Mouse (Mus musculus) heart, adult 9 months (tissue): ENCODE measurements at regions not wholly inside any gene's neighbourhood (a gene's known extent, or its start where the extent isn't known, plus 50 kb on each side); places are given as distances from the start of the nearest gene placed in this dataset.
A peak's percentile ranks its signal among the peaks of the same experiment; 100 is the strongest.

Experiments used
- DNase-seq, 2 experiments: peaks; one replicate each; pipeline ENCODE4 v3.0.0; 2022; ENCODE audit warnings: low spot score in 2 of 2

DNA sequence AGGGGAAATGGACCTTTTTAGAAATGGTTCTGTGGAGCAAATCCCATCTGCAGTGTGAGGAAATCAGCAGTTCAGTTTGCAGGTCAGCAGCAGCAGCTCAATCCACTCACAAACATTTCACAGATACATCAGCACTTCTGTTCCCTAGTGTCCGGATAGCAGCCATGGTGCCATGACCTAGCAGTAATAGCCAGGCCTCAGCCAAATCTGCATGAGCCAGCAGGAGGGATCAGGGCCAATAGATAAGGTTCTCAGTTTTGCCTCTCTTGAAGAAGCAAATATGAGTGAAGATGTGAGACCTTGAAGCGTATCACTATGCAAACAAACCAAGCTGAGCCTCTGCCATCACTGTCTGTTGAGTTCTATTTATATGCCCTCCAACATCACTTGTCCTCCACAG, 380.7 kb upstream of the Chrm3 start:
- peak; percentile 46 to 63 for DNase-seq

DNA sequence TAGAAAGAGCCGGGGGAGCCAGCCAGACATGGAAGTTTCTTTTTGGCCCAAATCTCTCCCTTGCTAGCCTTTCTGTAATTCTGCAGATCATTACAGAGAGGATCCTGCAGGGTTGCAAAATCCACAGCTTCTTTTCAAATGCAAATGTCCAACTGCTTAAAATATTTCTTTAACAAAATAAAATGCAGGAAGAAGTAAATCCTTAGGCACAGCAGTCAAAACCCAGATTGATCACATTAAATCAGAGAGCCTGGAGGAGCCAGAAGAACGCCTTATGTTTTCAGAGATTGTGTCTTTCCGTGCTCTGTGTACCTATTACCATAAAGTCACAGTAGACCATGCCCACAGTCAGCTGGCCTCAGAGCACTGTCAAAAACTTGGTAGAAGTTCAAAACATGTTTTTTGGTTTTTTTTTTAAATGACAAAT, 365.1 kb upstream of the Chrm3 start:
- DNase-seq = no peak

DNA sequence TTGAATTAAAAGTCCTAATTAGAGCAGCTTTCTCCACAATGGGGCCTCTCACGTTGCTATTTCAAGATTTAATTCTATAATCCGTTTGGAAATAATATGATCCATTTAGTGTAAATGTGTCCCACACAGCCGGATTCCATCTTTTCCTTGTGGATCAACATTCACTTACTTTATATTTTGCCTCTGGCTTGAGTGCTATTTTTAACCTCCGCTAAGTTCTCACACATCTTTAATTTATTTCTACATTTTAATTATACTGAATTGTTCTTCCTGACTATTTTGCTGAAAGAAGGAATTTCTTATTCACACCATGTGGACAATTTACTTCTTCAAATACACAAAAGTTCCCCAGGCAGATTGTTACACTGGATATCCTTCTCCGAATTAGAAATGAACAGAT, 364.7 kb upstream of the Chrm3 start:
- DNase-seq = no peak

DNA sequence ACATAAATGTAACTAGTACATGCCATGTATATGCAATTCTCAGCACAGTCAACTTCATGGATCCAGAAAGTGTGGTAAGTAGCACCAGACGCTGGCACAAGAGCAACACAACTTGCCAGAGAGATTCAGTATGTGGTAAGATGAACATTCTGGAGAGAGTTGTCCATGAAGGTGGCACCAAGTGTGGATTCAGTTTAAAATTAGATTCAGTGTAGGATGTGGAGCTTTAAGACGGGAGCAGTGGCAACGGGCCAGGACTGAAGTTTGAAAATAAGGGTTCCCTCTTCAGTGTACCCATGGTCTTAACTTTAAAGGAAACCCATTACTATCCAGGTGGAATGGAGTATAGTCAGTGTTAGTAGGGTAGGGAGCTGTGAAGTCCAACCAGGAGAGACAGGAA, 360.0 kb upstream of the Chrm3 start:
- no peak for DNase-seq

DNA sequence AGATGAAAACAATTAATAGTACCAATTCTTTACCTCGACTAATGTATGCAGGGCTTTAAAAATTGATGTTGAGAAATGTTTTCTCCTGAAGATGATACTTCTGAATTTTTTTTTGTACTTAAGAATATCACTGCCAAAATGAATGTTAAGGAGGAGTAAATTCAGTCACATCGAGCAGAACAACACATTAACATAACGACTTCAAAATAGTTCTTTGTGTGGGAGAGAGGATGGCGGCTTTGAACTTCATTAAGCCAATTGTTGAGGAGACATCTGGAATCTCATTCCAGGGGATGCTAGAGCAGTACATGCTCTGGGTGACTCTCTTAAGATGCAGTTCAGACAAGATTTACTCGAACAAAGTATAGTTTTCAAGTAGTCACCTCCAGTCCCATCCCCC, 350.8 kb upstream of the Chrm3 start:
- DNase-seq = no peak

DNA sequence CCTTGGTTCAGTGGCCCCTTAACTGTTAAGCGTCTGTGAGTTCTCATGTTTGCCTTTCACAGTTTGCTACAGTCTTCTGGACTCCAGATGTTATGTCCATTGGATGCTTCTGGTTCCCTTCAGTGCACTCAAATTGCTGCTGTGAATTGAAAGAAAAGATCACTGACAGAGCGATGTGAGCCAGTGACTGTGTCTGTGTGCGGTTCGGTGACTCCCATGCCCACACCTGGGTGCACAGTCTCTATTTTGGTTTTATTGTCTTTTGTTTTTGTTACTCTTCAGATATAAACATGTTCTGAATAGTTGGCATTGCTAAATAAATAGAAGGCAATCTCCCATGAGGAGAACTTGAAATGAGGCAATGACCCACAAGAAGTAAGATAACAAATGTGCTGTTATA, 350.3 kb upstream of the Chrm3 start:
- no peak for DNase-seq

DNA sequence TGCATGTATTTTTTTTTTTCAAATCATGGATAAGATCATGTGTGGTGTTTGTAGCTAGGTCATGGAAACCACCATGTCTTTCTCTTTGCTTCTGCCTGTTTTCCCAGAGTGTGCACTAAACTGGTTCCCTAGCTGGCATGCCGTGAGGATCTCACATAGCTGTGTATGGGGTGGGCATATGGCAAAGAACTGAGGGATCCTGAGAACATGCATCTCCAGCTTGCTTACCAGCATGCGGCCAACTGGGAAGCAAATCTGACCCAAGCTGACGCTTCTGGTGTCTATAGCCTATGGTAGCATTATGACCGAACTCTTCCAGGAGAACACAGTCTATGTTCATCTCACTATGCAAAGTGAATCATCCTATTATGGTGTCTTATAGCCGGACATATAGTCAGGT, 336.5 kb upstream of the Chrm3 start:
- no peak for DNase-seq

DNA sequence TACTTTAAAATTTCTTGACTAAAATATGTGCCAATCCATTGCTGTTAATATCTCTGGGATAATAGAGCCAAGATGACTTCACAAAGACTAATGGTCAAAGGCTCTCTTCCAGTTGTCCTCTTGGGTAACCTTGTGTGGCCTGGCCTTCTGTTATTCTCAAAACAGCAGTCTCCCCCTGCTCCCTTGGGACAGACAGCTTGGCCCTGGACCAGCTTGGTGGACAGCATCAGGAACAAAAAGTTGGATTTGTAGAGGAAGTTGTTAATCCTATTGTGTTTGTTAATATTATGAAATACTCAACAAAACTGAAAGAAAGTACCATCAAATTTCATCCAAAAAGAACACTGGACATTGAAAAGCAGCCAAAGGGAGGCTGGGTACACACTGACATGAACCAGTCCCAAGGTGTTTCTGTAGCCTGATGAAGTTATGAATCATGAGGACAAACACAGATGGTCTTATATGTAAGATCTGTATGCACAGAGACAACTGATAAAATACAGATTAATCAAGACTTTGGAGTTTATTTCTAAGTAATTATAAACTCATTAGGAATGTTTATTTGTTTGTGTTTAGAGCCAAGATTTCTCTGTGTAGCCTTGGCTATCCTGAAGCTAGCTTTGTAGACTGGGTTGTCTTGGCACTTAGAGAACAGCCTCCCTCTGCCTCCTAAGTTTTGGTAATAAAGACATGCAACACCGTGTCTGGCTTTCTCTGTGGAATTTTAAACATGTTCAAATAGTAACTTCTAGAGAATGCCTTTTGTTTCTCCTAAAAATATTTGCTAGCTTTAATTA, 335.7 kb upstream of the Chrm3 start:
- peak; percentile 79 to 89 for DNase-seq

DNA sequence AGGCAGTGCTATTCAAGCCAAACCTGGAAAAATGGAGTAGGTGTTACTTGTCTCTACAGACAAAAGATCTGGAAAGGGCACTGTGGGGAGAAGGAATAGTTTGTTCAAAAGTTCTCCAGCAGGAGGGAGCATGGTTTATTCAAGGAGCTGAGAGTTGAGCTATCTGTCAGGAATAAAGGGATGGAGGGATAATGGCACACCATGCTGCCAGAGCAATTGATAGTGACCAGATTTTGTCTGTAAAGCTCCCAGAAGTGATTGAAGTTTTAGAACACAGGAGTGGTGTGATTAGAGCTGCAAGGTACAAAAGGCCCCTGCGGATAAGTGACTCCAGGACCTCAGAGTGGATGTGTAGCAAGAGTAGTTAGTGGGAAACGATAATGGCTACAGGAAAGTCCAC, 330.7 kb upstream of the Chrm3 start:
- no peak for DNase-seq

DNA sequence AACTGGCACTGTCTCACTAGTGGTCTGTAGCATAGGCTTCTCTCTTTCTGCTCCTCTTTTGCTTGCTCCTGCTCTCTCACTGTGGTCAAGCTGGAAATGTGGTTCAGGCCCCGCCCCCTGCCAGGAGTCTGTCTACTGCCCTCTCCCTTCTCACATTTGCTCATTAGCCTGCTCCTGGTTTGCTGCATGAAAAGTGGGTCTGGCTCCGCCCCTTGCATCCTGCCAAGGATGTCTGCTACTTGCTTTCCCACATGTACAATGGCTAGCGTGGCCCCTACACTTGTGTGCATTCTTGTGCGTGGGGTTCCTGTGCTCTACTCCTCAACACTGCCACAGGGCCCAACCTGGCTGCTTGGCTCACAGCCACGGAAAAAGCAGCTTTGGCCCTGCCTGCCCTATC, 326.7 kb upstream of the Chrm3 start:
- DNase-seq = no peak

DNA sequence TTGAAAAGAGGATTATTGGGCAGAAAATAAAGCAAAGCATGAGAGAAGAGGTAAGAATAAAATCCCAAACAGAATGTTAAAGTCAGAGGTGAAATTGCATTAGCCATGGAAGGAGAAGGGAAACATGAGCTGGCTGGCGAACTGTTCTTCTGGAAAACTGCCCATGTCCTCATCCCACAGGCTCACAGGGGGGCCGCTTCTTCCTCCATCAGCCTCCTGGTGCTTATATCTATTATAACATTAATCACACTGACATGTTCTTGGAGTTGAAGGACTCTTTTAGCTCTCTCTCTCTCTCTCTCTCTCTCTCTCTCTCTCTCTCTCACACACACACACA, 293.4 kb upstream of the Chrm3 start:
- peak; percentile 2 to 13 for DNase-seq

DNA sequence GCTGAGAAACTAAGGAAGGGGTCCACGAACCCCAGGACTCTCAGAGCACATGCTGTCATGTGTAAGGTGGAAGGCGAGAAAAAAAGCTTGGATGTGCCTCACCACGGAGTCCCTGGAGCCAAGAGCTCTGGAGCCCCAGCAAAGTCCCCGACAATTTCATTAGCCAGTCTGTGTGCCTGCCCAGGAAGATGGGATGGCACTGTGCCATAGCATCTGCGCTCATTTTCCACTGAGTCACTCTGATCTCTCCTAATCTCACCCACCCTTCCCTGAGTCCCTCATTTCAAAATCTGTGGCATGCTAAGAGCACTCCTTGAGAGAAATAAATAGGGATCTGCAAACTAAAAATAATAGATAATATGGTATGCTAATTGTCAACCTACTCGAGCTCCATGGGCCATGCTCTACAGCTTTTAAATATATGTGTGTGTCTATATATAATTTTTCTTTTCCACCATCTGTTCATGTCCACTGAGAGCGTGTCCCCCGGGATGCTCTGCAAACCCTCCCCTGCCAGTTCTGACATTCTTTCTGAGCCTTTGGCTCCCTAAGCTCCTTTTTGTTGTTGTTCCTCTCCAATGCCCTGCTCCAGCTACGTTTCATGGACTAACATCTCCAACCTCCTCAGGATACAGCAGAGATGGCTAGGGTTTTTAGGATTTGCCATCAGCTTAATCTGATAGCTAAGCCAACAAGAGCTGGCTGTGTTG, 292.9 kb upstream of the Chrm3 start:
- DNase-seq = peak; percentile 47 to 66

DNA sequence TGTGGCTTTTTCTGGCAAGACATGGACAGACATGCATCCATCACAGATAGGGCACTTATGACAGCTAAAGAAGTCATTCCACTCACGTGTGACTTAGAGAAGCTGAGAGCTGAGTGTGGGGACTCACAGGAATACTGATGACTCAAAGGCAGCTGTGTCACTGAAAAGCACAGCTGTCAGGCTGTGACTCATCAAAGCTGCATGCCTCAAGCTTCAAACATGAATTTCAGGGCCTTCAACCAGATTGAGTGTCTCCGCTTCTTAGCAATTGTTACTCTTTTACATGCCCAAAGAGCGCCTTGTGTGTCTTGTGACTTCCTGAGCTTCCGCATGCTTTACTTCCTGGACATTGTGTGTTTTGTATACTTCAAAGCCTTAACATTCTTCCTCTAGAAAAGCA, 276.2 kb upstream of the Chrm3 start:
- DNase-seq = peak; percentile 19 to 24

DNA sequence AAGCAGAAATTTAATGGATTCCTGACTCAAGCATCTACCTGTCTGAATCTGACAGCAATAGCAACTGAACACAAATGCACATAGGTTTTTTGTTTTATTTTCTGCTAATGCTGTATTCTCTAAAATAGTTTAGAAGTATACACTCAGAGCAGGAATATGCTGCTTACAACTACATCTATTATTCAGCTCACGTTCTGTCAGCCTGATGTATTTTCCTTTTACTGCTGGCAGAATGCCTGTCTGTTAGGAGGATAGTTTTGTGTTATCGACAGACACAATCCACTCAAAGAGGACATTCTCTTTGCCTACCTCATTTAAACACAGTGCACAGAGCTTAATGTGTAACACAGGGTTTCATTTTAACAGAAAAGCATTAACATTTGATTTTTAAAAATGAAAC, 269.8 kb upstream of the Chrm3 start:
- DNase-seq = no peak

DNA sequence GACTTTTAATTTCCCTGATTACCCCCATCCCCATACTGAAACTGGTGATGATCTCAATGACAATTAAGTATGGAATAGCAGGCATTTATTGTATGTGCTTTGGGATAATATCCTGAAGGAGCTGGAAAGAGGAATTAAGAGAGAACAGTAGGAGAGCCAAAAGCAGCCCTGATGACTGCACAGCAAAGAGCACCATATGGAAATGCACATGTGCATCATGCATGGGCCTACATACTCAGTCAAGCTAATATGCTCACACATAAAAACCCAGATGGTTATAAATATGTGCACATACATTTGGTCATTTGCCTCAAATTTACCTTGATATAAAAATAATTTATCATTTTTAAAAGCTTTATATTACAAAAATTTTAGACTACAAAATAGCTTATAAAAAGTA, 259.0 kb upstream of the Chrm3 start:
- DNase-seq = no peak

DNA sequence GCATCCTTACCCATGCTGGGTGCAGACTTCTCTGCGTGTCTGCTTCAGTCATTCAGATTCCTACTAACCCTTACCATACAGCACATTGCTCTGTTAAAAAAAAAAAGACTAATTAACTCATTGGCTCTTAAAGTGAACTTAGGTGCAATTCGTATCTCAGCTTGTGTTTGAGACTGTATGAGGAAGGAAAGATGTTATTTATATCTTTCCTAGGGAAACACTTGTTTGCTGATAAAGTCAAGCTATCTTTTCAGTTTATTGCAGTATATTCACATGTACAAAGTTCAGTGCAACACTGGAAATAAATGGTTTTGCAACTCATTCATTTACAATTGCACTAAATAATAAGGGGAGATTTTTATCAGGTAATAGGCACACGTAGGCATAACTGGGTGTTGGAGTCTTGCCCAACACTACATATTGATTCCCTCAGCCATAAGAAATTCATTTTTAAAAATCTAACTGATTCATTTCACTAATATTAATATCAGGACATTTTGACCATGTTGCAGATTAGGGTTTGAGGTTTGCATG, 257.8 kb upstream of the Chrm3 start:
- no peak for DNase-seq

DNA sequence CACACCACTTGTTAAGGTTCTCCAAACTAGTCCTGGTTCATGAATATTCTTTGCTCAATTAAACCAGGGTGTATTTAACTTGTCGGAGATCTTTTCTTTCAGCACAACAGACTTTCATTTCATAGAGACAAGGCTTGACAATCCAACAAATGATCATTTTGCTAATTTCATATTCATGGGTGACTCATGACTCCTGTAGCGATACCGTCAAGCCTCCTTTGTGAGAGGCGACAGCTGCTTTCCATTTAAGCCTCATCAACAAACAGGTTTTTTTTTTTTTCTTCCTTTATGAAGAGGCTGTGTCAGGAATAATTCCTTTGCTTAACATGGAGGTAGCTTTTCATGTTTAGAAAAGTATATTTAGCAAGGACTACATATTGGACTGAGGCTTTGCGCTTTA, 214.3 kb upstream of the Chrm3 start:
- no peak for DNase-seq

DNA sequence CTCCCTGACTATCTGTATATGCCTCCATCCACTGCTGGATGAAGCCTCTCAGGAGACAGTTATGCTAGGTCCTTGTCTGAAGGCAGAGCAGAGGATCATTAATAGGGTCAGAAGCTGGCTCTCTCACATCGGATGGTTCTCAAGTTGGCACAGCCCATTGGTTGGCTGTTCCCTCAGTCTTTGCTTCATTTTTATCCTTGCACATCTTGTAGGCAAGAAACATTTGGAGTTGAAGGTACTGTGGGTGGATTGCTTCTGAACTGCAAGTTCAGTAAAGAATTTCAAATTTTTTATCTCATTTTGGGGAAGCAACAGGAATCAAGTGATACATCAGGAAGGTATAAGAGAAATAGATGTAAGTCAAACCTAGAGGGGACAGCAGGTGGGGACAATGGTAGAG, 206.2 kb upstream of the Chrm3 start:
- DNase-seq = no peak

DNA sequence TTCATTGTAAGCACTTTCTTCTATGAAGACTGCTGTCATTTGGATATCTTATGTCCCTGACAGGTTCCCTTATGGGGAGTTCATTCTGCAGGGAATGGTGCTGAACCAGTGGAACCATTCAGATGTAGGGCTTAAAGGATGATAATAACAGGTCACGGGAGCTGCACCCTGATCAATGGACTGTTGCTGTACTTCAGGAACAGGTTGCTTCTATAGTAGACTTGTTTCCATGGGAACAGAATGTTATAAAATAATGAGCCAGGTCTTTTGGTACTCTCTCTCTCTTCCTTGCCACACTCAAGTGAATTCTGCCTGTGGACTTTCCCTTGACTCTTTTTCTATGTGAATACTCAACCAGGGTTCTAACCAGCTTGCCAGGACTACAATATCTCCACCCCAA, 196.9 kb upstream of the Chrm3 start:
- no peak for DNase-seq

DNA sequence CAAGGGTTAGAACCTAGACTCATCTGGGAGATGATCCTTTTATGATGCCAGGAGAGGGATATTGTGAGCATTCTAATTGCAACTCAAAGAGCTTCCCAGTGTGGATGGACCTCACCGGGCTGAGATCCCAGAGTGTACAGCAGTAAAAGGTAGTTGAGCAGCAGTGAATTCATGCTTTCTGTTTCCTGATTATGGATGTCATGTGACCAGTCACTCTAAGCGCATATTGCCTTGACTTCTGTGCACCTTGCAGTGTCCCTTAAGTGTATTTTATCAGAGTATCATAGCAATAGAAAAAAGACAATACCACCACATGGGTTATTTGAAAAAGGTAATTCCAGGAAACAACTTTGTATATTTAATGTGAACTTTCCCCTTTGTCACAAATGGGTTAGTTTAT, 193.9 kb upstream of the Chrm3 start:
- no peak for DNase-seq

DNA sequence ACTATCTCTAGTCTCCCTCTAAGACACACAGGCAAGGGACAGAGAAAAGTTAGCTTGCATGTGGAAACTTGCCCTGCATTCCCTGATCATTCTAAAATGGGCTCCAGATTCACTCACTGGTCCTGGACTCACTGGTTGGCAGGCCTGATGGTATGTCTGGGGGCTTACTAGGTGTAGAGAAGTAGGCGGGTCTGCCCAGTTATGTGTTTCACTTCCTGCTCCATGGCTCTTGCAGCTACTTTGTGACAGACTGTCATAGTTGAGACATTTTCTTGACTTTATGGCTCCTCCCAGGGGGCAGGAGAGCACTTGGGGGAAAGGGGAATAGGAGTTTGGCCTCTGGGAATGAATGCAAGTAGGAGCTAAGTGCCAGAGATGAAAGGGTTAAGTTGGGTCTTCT, 182.1 kb upstream of the Chrm3 start:
- no peak for DNase-seq

DNA sequence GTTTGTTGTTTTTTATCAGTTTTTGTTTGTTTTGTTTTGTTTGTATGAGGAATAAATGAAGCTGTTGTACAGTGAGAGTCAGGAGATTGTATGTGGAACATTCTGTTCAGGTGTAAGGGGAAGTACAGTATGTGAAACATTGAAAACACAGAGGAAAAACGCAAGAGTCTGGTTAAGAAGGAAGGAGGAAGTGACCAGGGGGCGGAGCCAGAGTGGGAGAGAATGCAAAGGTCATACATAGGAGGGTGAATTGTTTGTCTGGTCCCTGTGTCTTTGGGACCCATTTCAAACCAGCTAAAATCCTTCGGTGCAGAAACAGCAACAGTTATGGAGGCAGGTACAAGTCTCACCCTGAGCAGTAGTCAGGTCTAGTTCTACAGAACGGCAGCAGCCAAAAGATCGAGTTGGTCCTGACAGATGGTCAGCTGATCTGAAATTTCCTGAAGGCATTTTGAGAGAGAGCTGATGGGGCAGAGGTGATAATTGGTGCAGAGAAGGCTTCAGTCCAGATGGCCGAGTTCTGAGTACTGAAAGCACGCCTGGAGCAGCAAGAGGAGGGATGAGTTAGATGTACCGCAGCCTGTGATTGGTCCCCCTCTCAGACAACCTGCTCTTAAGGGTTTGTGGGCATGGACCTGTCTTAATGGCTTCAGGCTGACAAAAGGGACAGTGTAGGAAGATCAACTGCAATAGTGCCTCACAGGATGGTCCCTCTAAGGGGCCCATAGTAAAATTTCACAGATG, 179.7 kb upstream of the Chrm3 start:
- DNase-seq = no peak

DNA sequence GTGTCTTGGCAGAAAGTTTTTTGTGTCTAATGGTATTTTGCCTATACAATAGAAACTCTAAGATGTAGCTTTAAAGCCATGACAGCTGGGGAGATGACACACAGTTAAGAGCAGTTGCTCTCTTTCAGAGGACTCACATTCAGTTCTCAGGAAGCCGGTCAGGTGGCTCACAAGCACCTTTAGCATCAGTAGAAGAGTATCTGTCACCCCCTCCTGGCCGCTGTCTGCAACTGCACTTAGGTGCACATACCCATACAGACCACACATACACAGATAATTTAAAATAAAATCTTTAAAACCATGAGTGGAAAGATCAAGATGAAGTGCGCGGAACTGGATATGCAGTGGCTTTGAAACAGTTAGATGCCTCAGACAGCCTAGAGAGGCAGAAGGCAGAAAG, 178.3 kb upstream of the Chrm3 start:
- DNase-seq = no peak
